ENCODE assay signal across 16 mouse cellular contexts in genomic region chr8:8829230-8829629, GRCm38 (mm10).
DNase-seq lines count a peak whose midpoint lies in the region; ATAC-seq and TF ChIP-seq lines count a peak whose summit lies in the region.
"Had no signal": no experiment of that assay in that cellular context is flagged by ENCODE, and none has a peak within 500 bp of the region (broad histone marks: within the 10 kb centered on the region; RNA-seq: fewer than 3 reads in every experiment).

No protein-coding gene starts in this region.

- no peaks in the 10 kb centered on the region for H3K27me3 ChIP-seq in kidney, embryonic 16.5 days (ENCODE audit: insufficient read depth, low read length)
- H3K27me3 ChIP-seq in hindbrain, embryonic 16.5 days (replicated peaks; ENCODE audit: control insufficient read depth, insufficient read depth, low read length) = no peaks in the 10 kb centered on the region
- H3K27me3 ChIP-seq: hindbrain, embryonic 15.5 days had no signal

- no peak for TF ChIP-seq POLR2A in brain, embryonic 14.5 days (IDR thresholded peaks at IDR 0.05; ENCODE audit: borderline replicate concordance, extremely low read depth, insufficient read depth, insufficient read length, poor library complexity, severe bottlenecking)

- ATAC-seq in kidney, embryonic 16.5 days (ENCODE audit: low FRiP score, low TSS enrichment) = peak; percentile 60; the same call in 1 of the 2 replicates
- ATAC-seq in hindbrain, embryonic 16.5 days = no peak
- ATAC-seq in monocyte, adult 5-6 weeks (replicated peaks; ENCODE audit: insufficient number of reproducible peaks, low FRiP score, low TSS enrichment, poor library complexity, severe bottlenecking) = no peak
- ATAC-seq: activated CD4-positive, CD25-positive, alpha-beta regulatory T cell, adult 4 months; midbrain, embryonic 16.5 days had no signal

- H3K4me3 ChIP-seq in kidney, embryonic 16.5 days (ENCODE audit: low read length) = no peak overlapping the region
- no peak overlapping the region for H3K4me3 ChIP-seq in hindbrain, embryonic 16.5 days (ENCODE audit: low read length)
- H3K4me3 ChIP-seq: heart, adult 2 months; hindbrain, embryonic 15.5 days; layer of hippocampus, adult 2 months had no signal

- H3K4me2 ChIP-seq in kidney, embryonic 16.5 days (replicated peaks; ENCODE audit: low read depth, low read length) = 0 out of 2 replicates have a peak overlapping the region, but pooled peaks have one; percentile 7
- H3K4me2 ChIP-seq in hindbrain, embryonic 16.5 days (ENCODE audit: low read length) = no peak overlapping the region
- H3K4me2 ChIP-seq: hindbrain, embryonic 15.5 days; liver, embryonic 11.5 days had no signal

- DNase-seq in kidney, adult 9 months = no peak
- peak; percentile 24 for DNase-seq in Muller cell, postnatal 12 days (ENCODE audit: inconsistent ontology term)
- DNase-seq in brain, embryonic 14.5 days (ENCODE audit: low read depth) = peak; percentile 41
- peak; percentile 62 for DNase-seq in lung, postnatal 10 days
- DNase-seq: cerebellum, adult 11-12 months; heart, adult 2 months; heart, postnatal 14 days; retina, postnatal 1 day had no signal

- H3K9ac ChIP-seq in kidney, embryonic 16.5 days (replicated peaks; ENCODE audit: low read length) = no peak overlapping the region
- no peak overlapping the region for H3K9ac ChIP-seq in hindbrain, embryonic 16.5 days (ENCODE audit: low read depth, low read length)
- H3K9ac ChIP-seq: hindbrain, embryonic 15.5 days had no signal

- no peaks in the 10 kb centered on the region for H3K9me3 ChIP-seq in kidney, embryonic 16.5 days (ENCODE audit: low read length)
- no peaks in the 10 kb centered on the region for H3K9me3 ChIP-seq in hindbrain, embryonic 16.5 days (ENCODE audit: control insufficient read depth, low read length)
- H3K9me3 ChIP-seq: hindbrain, embryonic 15.5 days had no signal

- H3K36me3 ChIP-seq in kidney, embryonic 16.5 days (ENCODE audit: insufficient read depth, low read length) = no peaks in the 10 kb centered on the region
- H3K36me3 ChIP-seq in hindbrain, embryonic 16.5 days (ENCODE audit: control insufficient read depth, insufficient read depth, low read length) = no peaks in the 10 kb centered on the region
- H3K36me3 ChIP-seq: hindbrain, embryonic 15.5 days had no signal

- H3K27ac ChIP-seq in kidney, embryonic 16.5 days (ENCODE audit: low read length) = peak overlapping the region; percentile 54
- H3K27ac ChIP-seq in hindbrain, embryonic 16.5 days (ENCODE audit: low read depth, low read length) = no peak overlapping the region
- H3K27ac ChIP-seq: heart, adult 2 months; hindbrain, embryonic 15.5 days; layer of hippocampus, adult 2 months had no signal

- WGBS in kidney, embryonic 16.5 days = 23% methylated on average over 14 of the region's 14 CpGs
- WGBS in hindbrain, embryonic 16.5 days = 56% methylated on average over 14 of the region's 14 CpGs

- TF ChIP-seq CTCF in brain, embryonic 14.5 days (IDR thresholded peaks at IDR 0.05; ENCODE audit: borderline replicate concordance, extremely low read depth, insufficient read depth, insufficient read length) = no peak

- peaks cover 10% of the 10 kb centered on the region; the same call in 1 of the 2 replicates for H3K4me1 ChIP-seq in kidney, embryonic 16.5 days (ENCODE audit: insufficient read depth, low read length)
- H3K4me1 ChIP-seq in hindbrain, embryonic 16.5 days (ENCODE audit: control insufficient read depth, insufficient read depth, low read depth, low read length) = no peaks in the 10 kb centered on the region
